Mouse (Mus musculus): ENCODE data around the gene Bcl6. TPM values are rescaled to one million over a fixed set of nuclear protein-coding genes. Genes with fewer than 3 reads are reported as not detected.

Bcl6 gene
- polyA plus RNA-seq, 2 experiments = 2.7 to 10.8 TPM

GRCm38 (mm10) chr16:24016273-24016672 lies 27.6 kb upstream of the Bcl6 start:
- no peak overlapping the region for H3K4me3 ChIP-seq (replicated peaks; ENCODE audit: low read length)
- 55% methylated on average over 6 of the region's 6 CpGs for WGBS
- TF ChIP-seq POLR2A (IDR thresholded peaks at IDR 0.05; ENCODE audit: borderline replicate concordance, extremely low read depth, insufficient read depth, insufficient read length) = no peak
- H3K27me3 ChIP-seq (ENCODE audit: control insufficient read depth, insufficient read depth, low read length) = no peaks in the 10 kb centered on the region
- DNase-seq (ENCODE audit: low spot score) = no peak
- H3K9me3 ChIP-seq (ENCODE audit: control insufficient read depth, low read length) = no peaks in the 10 kb centered on the region
- H3K4me2 ChIP-seq (replicated peaks; ENCODE audit: low read depth, low read length, severe bottlenecking) = no peak overlapping the region
- no peaks in the 10 kb centered on the region for H3K36me3 ChIP-seq (ENCODE audit: control insufficient read depth, insufficient read depth, low read length)
- H3K9ac ChIP-seq (ENCODE audit: low read depth, low read length, severe bottlenecking) = no peak overlapping the region
- no peak overlapping the region for H3K27ac ChIP-seq (replicated peaks; ENCODE audit: low read depth, low read length)
- no peak for ATAC-seq (ENCODE audit: low FRiP score, low read depth)
- H3K4me1 ChIP-seq (ENCODE audit: control insufficient read depth, insufficient read depth, low read length) = no peaks in the 10 kb centered on the region

GRCm38 (mm10) chr16:24014378-24014777 lies 25.7 kb upstream of the Bcl6 start:
- Histone ChIP-seq H3K4me3 (replicated peaks; ENCODE audit: low read length) (no peak overlapping the region), H3K27me3 (ENCODE audit: control insufficient read depth, insufficient read depth, low read length) (no peaks in the 10 kb centered on the region), H3K9me3 (ENCODE audit: control insufficient read depth, low read length) (no peaks in the 10 kb centered on the region), H3K4me1 (ENCODE audit: control insufficient read depth, insufficient read depth, low read length) (no peaks in the 10 kb centered on the region), H3K27ac (replicated peaks; ENCODE audit: low read depth, low read length) (no peak overlapping the region), H3K9ac (ENCODE audit: low read depth, low read length, severe bottlenecking) (no peak overlapping the region), H3K36me3 (ENCODE audit: control insufficient read depth, insufficient read depth, low read length) (no peaks in the 10 kb centered on the region), H3K4me2 (replicated peaks; ENCODE audit: low read depth, low read length, severe bottlenecking) (no peak overlapping the region)
- no peak for TF ChIP-seq POLR2A (IDR thresholded peaks at IDR 0.05; ENCODE audit: borderline replicate concordance, extremely low read depth, insufficient read depth, insufficient read length)
- 81% methylated on average over 3 of the region's 3 CpGs for whole genome bisulfite sequencing
- ATAC-seq (ENCODE audit: low FRiP score, low read depth) (no peak), DNase-seq (ENCODE audit: low spot score) (no peak)

GRCm38 (mm10) chr16:24012066-24012465 lies 23.4 kb upstream of the Bcl6 start:
- WGBS = 43% methylated on average over 3 of the region's 3 CpGs
- Histone ChIP-seq H3K27ac (replicated peaks; ENCODE audit: low read depth, low read length) (no peak overlapping the region), H3K27me3 (ENCODE audit: control insufficient read depth, insufficient read depth, low read length) (no peaks in the 10 kb centered on the region), H3K9me3 (ENCODE audit: control insufficient read depth, low read length) (no peaks in the 10 kb centered on the region), H3K36me3 (ENCODE audit: control insufficient read depth, insufficient read depth, low read length) (no peaks in the 10 kb centered on the region), H3K4me1 (ENCODE audit: control insufficient read depth, insufficient read depth, low read length) (no peaks in the 10 kb centered on the region), H3K4me2 (replicated peaks; ENCODE audit: low read depth, low read length, severe bottlenecking) (no peak overlapping the region), H3K9ac (ENCODE audit: low read depth, low read length, severe bottlenecking) (no peak overlapping the region), H3K4me3 (replicated peaks; ENCODE audit: low read length) (no peak overlapping the region)
- DNase-seq (ENCODE audit: low spot score) (no peak), ATAC-seq (ENCODE audit: low FRiP score, low read depth) (no peak)
- TF ChIP-seq POLR2A (IDR thresholded peaks at IDR 0.05; ENCODE audit: borderline replicate concordance, extremely low read depth, insufficient read depth, insufficient read length) = no peak

- H3K27me3 ChIP-seq (ENCODE audit: control insufficient read depth, insufficient read depth, low read length) = no peaks in the 10 kb centered on the region
- H3K9ac ChIP-seq (ENCODE audit: low read depth, low read length, severe bottlenecking) = no peak overlapping the region
- WGBS = 59% methylated on average over 3 of the region's 3 CpGs
- ATAC-seq (ENCODE audit: low FRiP score, low read depth) (no peak), DNase-seq (ENCODE audit: low spot score) (no peak)
- no peak overlapping the region for H3K4me3 ChIP-seq (replicated peaks; ENCODE audit: low read length)
- H3K4me1 ChIP-seq (ENCODE audit: control insufficient read depth, insufficient read depth, low read length) = no peaks in the 10 kb centered on the region
- no peak overlapping the region for H3K27ac ChIP-seq (replicated peaks; ENCODE audit: low read depth, low read length)
- H3K4me2 ChIP-seq (replicated peaks; ENCODE audit: low read depth, low read length, severe bottlenecking) = no peak overlapping the region
- no peaks in the 10 kb centered on the region for H3K36me3 ChIP-seq (ENCODE audit: control insufficient read depth, insufficient read depth, low read length)
- no peaks in the 10 kb centered on the region for H3K9me3 ChIP-seq (ENCODE audit: control insufficient read depth, low read length)
- no peak for TF ChIP-seq POLR2A (IDR thresholded peaks at IDR 0.05; ENCODE audit: borderline replicate concordance, extremely low read depth, insufficient read depth, insufficient read length)
Observed at GRCm38 (mm10) chr16:24011306-24011705, 22.7 kb upstream of the Bcl6 start.

GRCm38 (mm10) chr16:24009891-24010290 lies 21.2 kb upstream of the Bcl6 start:
- ATAC-seq (ENCODE audit: low FRiP score, low read depth) (no peak), DNase-seq (ENCODE audit: low spot score) (no peak)
- no peak overlapping the region for H3K4me2 ChIP-seq (replicated peaks; ENCODE audit: low read depth, low read length, severe bottlenecking)
- TF ChIP-seq POLR2A (IDR thresholded peaks at IDR 0.05; ENCODE audit: borderline replicate concordance, extremely low read depth, insufficient read depth, insufficient read length) = no peak
- H3K27ac ChIP-seq (replicated peaks; ENCODE audit: low read depth, low read length) = no peak overlapping the region
- H3K4me1 ChIP-seq (ENCODE audit: control insufficient read depth, insufficient read depth, low read length) = no peaks in the 10 kb centered on the region
- WGBS = 89% methylated on average over 2 of the region's 2 CpGs
- H3K36me3 ChIP-seq (ENCODE audit: control insufficient read depth, insufficient read depth, low read length) = no peaks in the 10 kb centered on the region
- H3K9me3 ChIP-seq (ENCODE audit: control insufficient read depth, low read length) = no peaks in the 10 kb centered on the region
- no peaks in the 10 kb centered on the region for H3K27me3 ChIP-seq (ENCODE audit: control insufficient read depth, insufficient read depth, low read length)
- no peak overlapping the region for H3K4me3 ChIP-seq (replicated peaks; ENCODE audit: low read length)
- no peak overlapping the region for H3K9ac ChIP-seq (ENCODE audit: low read depth, low read length, severe bottlenecking)

GRCm38 (mm10) chr16:24005928-24006327 lies 17.3 kb upstream of the Bcl6 start:
- Histone ChIP-seq H3K4me1 (ENCODE audit: control insufficient read depth, insufficient read depth, low read length) (no peaks in the 10 kb centered on the region), H3K4me2 (replicated peaks; ENCODE audit: low read depth, low read length, severe bottlenecking) (no peak overlapping the region), H3K36me3 (ENCODE audit: control insufficient read depth, insufficient read depth, low read length) (no peaks in the 10 kb centered on the region), H3K27ac (replicated peaks; ENCODE audit: low read depth, low read length) (no peak overlapping the region), H3K9ac (ENCODE audit: low read depth, low read length, severe bottlenecking) (no peak overlapping the region), H3K9me3 (ENCODE audit: control insufficient read depth, low read length) (no peaks in the 10 kb centered on the region), H3K4me3 (replicated peaks; ENCODE audit: low read length) (no peak overlapping the region), H3K27me3 (ENCODE audit: control insufficient read depth, insufficient read depth, low read length) (no peaks in the 10 kb centered on the region)
- ATAC-seq (ENCODE audit: low FRiP score, low read depth) (no peak), DNase-seq (ENCODE audit: low spot score) (no peak)
- TF ChIP-seq POLR2A (IDR thresholded peaks at IDR 0.05; ENCODE audit: borderline replicate concordance, extremely low read depth, insufficient read depth, insufficient read length) = no peak
- WGBS = 78% methylated on average over 8 of the region's 8 CpGs
